Mouse (Mus musculus): ENCODE results near the gene Kcng3. TPM values are rescaled to one million over a fixed set of nuclear protein-coding genes. Genes with fewer than 3 reads are reported as not detected.

Gene Kcng3
- total RNA-seq, 4 experiments from 2014 or later = 0.09 TPM; not detected in 3

GRCm38 (mm10) chr17:83555836-83556235, 75.9 kb downstream of the Kcng3 start:
- DNase-seq (ENCODE audit: low spot score in 2 of 2) = no peak

GRCm38 (mm10) chr17:83554997-83555396, 76.7 kb downstream of the Kcng3 start:
- DNase-seq (ENCODE audit: low spot score in 2 of 2) = no peak

GRCm38 (mm10) chr17:83548501-83549233, 83.0 kb downstream of the Kcng3 start:
- no peak for DNase-seq (ENCODE audit: low spot score in 2 of 2)

- no peak for DNase-seq (ENCODE audit: low spot score in 2 of 2)
These were observed 84.5 kb downstream of the Kcng3 start for GRCm38 (mm10) chr17:83547145-83547544.

GRCm38 (mm10) chr17:83545756-83546742, 85.6 kb downstream of the Kcng3 start:
- DNase-seq (ENCODE audit: low spot score in 2 of 2) = no peak

GRCm38 (mm10) chr17:83545259-83545658, 86.4 kb downstream of the Kcng3 start:
- DNase-seq (ENCODE audit: low spot score in 2 of 2) = no peak

GRCm38 (mm10) chr17:83542424-83542823, 89.3 kb downstream of the Kcng3 start:
- DNase-seq (ENCODE audit: low spot score in 2 of 2) = no peak

GRCm38 (mm10) chr17:83539262-83540037, 92.2 kb downstream of the Kcng3 start:
- DNase-seq (ENCODE audit: low spot score in 2 of 2) = no peak

- no peak for DNase-seq (ENCODE audit: low spot score in 2 of 2)
These were observed 93.0 kb downstream of the Kcng3 start for GRCm38 (mm10) chr17:83538694-83539093.

GRCm38 (mm10) chr17:83538141-83538540, 93.6 kb downstream of the Kcng3 start:
- DNase-seq (ENCODE audit: low spot score in 2 of 2) = no peak

Other genes with a start within 250 kb of the Kcng3 start
- 100 to 1,000 TPM; 158 to 179 (median 173) TPM for gene Cox7a2l, start 114.6 kb downstream of the Kcng3 start, total RNA-seq (2022)
- gene Mta3, start 74.3 kb upstream of the Kcng3 start, total RNA-seq (2022) = 1 to 10 TPM; 6.1 to 8.8 (median 7.3) TPM
- under 1 TPM in 1 of 4 experiments, not detected in 3; 0.40 TPM for gene Haao, start 216.1 kb upstream of the Kcng3 start, total RNA-seq (2022)